Mouse (Mus musculus): ENCODE data around the gene Gpr161. TPM values are rescaled to one million over a fixed set of nuclear protein-coding genes. Genes with fewer than 3 reads are reported as not detected.
A peak's percentile ranks its signal among the peaks of the same experiment; 100 is the strongest.

The Gpr161 gene
- polyA plus RNA-seq, 2 experiments = 0.04 to 0.11 TPM

- DNase-seq (ENCODE audit: low read depth in 3 of 3, low spot score in 3 of 3) (no peak), ATAC-seq (ENCODE audit: insufficient read depth) (no peak)
- Histone ChIP-seq H3K27ac (no peak overlapping the region), H3K9ac (replicated peaks) (no peak overlapping the region), H3K27me3 (ENCODE audit: control insufficient read depth, insufficient read depth, low read length) (no peaks in the 10 kb centered on the region), H3K4me1 (replicated peaks; ENCODE audit: control insufficient read depth in 2 of 2, insufficient read depth in 2 of 2, low read length in 1 of 2) (no peaks in the 10 kb centered on the region), H3K4me2 (ENCODE audit: low read depth) (no peak overlapping the region), H3K36me3 (replicated peaks; ENCODE audit: control insufficient read depth, insufficient read depth, low read depth) (no peaks in the 10 kb centered on the region), H3K9me3 (ENCODE audit: control insufficient read depth, low read length) (no peaks in the 10 kb centered on the region), H3K4me3 (ENCODE audit: insufficient read depth in 1 of 2, low read depth in 2 of 2, low read length in 2 of 2) (no peak overlapping the region)
- no peak for TF ChIP-seq CTCF (IDR thresholded peaks at IDR 0.05; ENCODE audit: low read depth)
- TF ChIP-seq EP300 (IDR thresholded peaks at IDR 0.05; ENCODE audit: low read depth) = no peak
- 62% methylated on average over 2 of the region's 2 CpGs for WGBS (ENCODE audit: insufficient replicate concordance)
Measured at GRCm38 (mm10) chr1:165250546-165250945, 45.0 kb upstream of the Gpr161 start.

GRCm38 (mm10) chr1:165252027-165252671 is 43.4 kb upstream of the Gpr161 start:
- DNase-seq (ENCODE audit: low read depth in 3 of 3, low spot score in 3 of 3) (no peak), ATAC-seq (ENCODE audit: insufficient read depth) (no peak)
- H3K36me3 ChIP-seq (replicated peaks; ENCODE audit: control insufficient read depth, insufficient read depth, low read depth) = no peaks in the 10 kb centered on the region
- H3K4me1 ChIP-seq (replicated peaks; ENCODE audit: control insufficient read depth in 2 of 2, insufficient read depth in 2 of 2, low read length in 1 of 2) = no peaks in the 10 kb centered on the region
- H3K9ac ChIP-seq (replicated peaks) = no peak overlapping the region
- H3K27ac ChIP-seq = no peak overlapping the region
- WGBS (ENCODE audit: insufficient replicate concordance) = 29% methylated on average over 11 of the region's 11 CpGs
- no peaks in the 10 kb centered on the region for H3K9me3 ChIP-seq (ENCODE audit: control insufficient read depth, low read length)
- TF ChIP-seq CTCF (IDR thresholded peaks at IDR 0.05; ENCODE audit: low read depth) = peak; percentile 84
- no peak for TF ChIP-seq EP300 (IDR thresholded peaks at IDR 0.05; ENCODE audit: low read depth)
- no peak overlapping the region for H3K4me3 ChIP-seq (ENCODE audit: insufficient read depth in 1 of 2, low read depth in 2 of 2, low read length in 2 of 2)
- no peaks in the 10 kb centered on the region for H3K27me3 ChIP-seq (ENCODE audit: control insufficient read depth, insufficient read depth, low read length)
- H3K4me2 ChIP-seq (ENCODE audit: low read depth) = no peak overlapping the region

DNA sequence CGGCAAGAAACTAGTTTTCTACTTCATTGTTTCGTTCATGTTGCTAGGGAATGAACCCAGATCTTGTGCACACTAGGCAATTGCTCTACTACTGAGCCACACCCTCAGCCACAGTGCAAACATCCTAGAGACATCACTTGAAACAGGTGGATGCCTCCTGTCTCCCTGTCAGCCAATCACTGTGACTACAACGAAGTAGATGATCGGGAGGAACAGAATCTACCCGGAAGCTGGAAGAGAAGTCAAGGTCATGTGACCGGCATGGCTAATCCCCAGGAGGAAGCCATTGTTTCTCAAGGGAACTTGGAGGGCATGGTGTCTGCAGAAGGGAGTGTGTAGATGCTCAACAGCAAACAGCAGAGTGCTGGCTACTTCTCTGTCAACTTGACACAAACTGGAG is 20.6 kb upstream of the Gpr161 start:
- DNase-seq (ENCODE audit: low read depth in 3 of 3, low spot score in 3 of 3) (no peak), ATAC-seq (ENCODE audit: insufficient read depth) (no peak)
- Histone ChIP-seq H3K4me3 (ENCODE audit: insufficient read depth in 1 of 2, low read depth in 2 of 2, low read length in 2 of 2) (no peak overlapping the region), H3K27ac (no peak overlapping the region), H3K4me2 (ENCODE audit: low read depth) (no peak overlapping the region), H3K36me3 (replicated peaks; ENCODE audit: control insufficient read depth, insufficient read depth, low read depth) (no peaks in the 10 kb centered on the region), H3K4me1 (replicated peaks; ENCODE audit: control insufficient read depth in 2 of 2, insufficient read depth in 2 of 2, low read length in 1 of 2) (no peaks in the 10 kb centered on the region), H3K9ac (replicated peaks) (no peak overlapping the region), H3K9me3 (ENCODE audit: control insufficient read depth, low read length) (no peaks in the 10 kb centered on the region), H3K27me3 (ENCODE audit: control insufficient read depth, insufficient read depth, low read length) (no peaks in the 10 kb centered on the region)
- TF ChIP-seq CTCF (IDR thresholded peaks at IDR 0.05; ENCODE audit: low read depth) = no peak
- TF ChIP-seq EP300 (IDR thresholded peaks at IDR 0.05; ENCODE audit: low read depth) = no peak
- WGBS (ENCODE audit: insufficient replicate concordance) = 65% methylated on average over 6 of the region's 6 CpGs

GRCm38 (mm10) chr1:165280741-165281140 is 14.8 kb upstream of the Gpr161 start:
- ATAC-seq (ENCODE audit: insufficient read depth) = no peak
- DNase-seq (ENCODE audit: low read depth in 3 of 3, low spot score in 3 of 3) = no peak
- H3K27me3 ChIP-seq (ENCODE audit: control insufficient read depth, insufficient read depth, low read length) = peaks cover 31% of the 10 kb centered on the region

GRCm38 (mm10) chr1:165281351-165282221 is 14.0 kb upstream of the Gpr161 start:
- TF ChIP-seq EP300 (IDR thresholded peaks at IDR 0.05; ENCODE audit: low read depth) (no peak), CTCF (IDR thresholded peaks at IDR 0.05; ENCODE audit: low read depth) (no peak)
- no peaks in the 10 kb centered on the region for H3K36me3 ChIP-seq (replicated peaks; ENCODE audit: control insufficient read depth, insufficient read depth, low read depth)
- no peaks in the 10 kb centered on the region for H3K4me1 ChIP-seq (replicated peaks; ENCODE audit: control insufficient read depth in 2 of 2, insufficient read depth in 2 of 2, low read length in 1 of 2)
- H3K9me3 ChIP-seq (ENCODE audit: control insufficient read depth, low read length) = no peaks in the 10 kb centered on the region
- no peak for DNase-seq (ENCODE audit: low read depth in 3 of 3, low spot score in 3 of 3)
- H3K4me3 ChIP-seq (ENCODE audit: insufficient read depth in 1 of 2, low read depth in 2 of 2, low read length in 2 of 2) = peak overlapping the region; percentile 30 to 50
- 2% methylated on average over 56 of the region's 71 CpGs for WGBS (ENCODE audit: insufficient replicate concordance)
- H3K4me2 ChIP-seq (ENCODE audit: low read depth) = peak overlapping the region; percentile 64
- H3K27ac ChIP-seq = no peak overlapping the region
- ATAC-seq (ENCODE audit: insufficient read depth) = no peak; the same call in 1 of the 2 replicates
- H3K9ac ChIP-seq (replicated peaks) = no peak overlapping the region
- peaks cover 31% of the 10 kb centered on the region for H3K27me3 ChIP-seq (ENCODE audit: control insufficient read depth, insufficient read depth, low read length)

More at GRCm38 (mm10) chr1:165280741-165281140, 14.8 kb upstream of the Gpr161 start:
- TF ChIP-seq EP300 (IDR thresholded peaks at IDR 0.05; ENCODE audit: low read depth) = no peak
- TF ChIP-seq CTCF (IDR thresholded peaks at IDR 0.05; ENCODE audit: low read depth) = no peak
- H3K4me3 ChIP-seq (ENCODE audit: insufficient read depth in 1 of 2, low read depth in 2 of 2, low read length in 2 of 2) = no peak overlapping the region
- no peak overlapping the region for H3K4me2 ChIP-seq (ENCODE audit: low read depth)
- H3K36me3 ChIP-seq (replicated peaks; ENCODE audit: control insufficient read depth, insufficient read depth, low read depth) = no peaks in the 10 kb centered on the region
- H3K27ac ChIP-seq = no peak overlapping the region
- H3K4me1 ChIP-seq (replicated peaks; ENCODE audit: control insufficient read depth in 2 of 2, insufficient read depth in 2 of 2, low read length in 1 of 2) = no peaks in the 10 kb centered on the region
- 70% methylated on average over 10 of the region's 10 CpGs for WGBS (ENCODE audit: insufficient replicate concordance)
- H3K9ac ChIP-seq (replicated peaks) = no peak overlapping the region
- no peaks in the 10 kb centered on the region for H3K9me3 ChIP-seq (ENCODE audit: control insufficient read depth, low read length)

Data from liver, embryonic 14.5 days (tissue).